Mouse (Mus musculus) embryonic fibroblast, embryonic 13.5 days (primary cell): ENCODE data around the gene Edaradd.

ENCODE experiments used
- CTCF ChIP-seq: IDR thresholded peaks from 2 replicates; pipeline ENCODE4 v1.5.1; 2011; ENCODE audit warnings: mild to moderate bottlenecking, control low read depth, low read length, moderate library complexity, borderline replicate concordance; ENCODE audit not compliant: insufficient read depth
- POLR2A ChIP-seq: IDR thresholded peaks from 2 replicates; pipeline ENCODE4 v1.6.1; 2011; ENCODE audit warnings: low read depth, mild to moderate bottlenecking, control low read depth, low read length, moderate library complexity

- no peak for TF ChIP-seq POLR2A
- no peak for TF ChIP-seq CTCF
These were observed 12.8 kb downstream of the Edaradd start for GRCm38 (mm10) chr13:12507426-12507825.
